Mouse (Mus musculus): ENCODE measurements around the gene Ifngr2. TPM values are rescaled to one million over a fixed set of nuclear protein-coding genes. Genes with fewer than 3 reads are reported as not detected.

The Ifngr2 gene
- polyA plus RNA-seq (2012; ENCODE audit: insufficient read depth, insufficient read length, missing spikeins): 15.4 and 22.0 TPM in 2 replicates

DNA sequence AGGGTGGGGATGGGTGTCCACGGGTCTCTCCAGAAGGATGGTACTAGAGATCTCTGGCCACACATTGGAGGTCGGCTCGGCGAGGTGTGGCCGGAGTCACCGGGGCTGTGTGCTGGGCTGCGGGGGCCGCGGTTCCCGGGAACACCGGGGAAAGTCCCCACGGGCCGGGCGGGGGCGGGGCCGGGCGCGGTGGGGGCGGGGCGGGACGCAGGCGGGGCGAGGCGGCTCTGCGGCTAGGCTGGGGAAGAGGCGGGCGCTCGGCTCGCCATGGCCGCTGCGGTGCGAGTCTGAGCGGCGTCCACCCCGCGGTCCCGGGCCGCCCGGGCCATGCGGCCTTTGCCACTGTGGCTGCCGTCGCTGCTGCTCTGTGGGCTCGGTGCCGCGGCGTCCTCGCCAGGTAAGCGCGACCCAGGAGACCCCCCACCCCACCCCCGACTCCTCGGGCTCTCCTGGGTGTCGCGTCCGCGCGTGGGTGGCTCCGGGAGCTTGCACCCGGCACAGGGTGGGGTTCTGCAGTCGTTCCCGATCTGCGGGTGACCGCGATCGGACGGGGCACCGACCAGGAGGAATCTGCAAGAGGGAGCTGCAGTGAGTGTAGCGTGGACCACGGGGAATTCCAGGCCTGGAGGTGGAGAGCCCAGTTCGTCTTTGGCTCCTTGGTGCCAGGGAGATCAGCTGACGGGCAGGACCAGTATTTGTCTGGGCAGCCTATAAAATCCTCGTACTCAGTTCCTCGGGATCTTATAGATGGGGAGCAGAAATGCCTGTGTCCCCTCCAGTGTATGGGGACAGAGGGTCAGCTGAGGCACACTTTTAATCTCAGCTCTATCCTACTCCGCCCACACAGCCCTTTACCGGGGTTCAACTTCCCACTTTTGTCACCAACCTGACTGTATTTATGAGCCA lies at the start of gene Ifngr2:
Gene Ifngr2 (plus strand): TSS at position 237 of the 906 bp plus-strand sequence.
- H3K4me3 ChIP-seq (ENCODE audit: insufficient read depth, low read depth, low read length): peak within 1 kb of the TSS; percentile 100
- peaks cover 20% of the 10 kb centered on the region for H3K4me1 ChIP-seq (ENCODE audit: control insufficient read depth, insufficient read depth, insufficient read length, low read length)
- peak within 1 kb of the TSS; percentile 85 for H3K27ac ChIP-seq (replicated peaks; ENCODE audit: low read depth, low read length)

DNA sequence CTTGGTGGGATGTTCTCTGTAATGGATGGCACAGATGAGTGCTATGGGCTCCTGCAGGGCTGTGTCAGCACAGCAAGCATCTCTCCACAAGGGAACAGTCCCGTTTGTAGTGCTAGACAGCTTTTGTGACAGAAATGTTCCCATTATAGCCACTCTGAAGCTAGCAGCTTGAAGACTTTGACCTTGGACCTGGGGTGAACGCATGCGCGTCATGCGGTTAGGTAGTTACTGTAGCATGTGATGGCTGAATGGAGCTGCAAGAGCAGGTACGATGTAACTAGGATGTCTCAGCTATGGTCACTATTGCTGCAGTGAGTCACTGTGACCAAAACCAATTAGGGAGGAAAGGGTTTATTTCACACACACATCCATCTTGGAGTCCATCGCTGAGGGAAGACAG lies 48.8 kb upstream of the Ifngr2 start:
- no peaks in the 10 kb centered on the region for H3K4me1 ChIP-seq (ENCODE audit: control insufficient read depth, insufficient read depth, insufficient read length, low read length)
- H3K27ac ChIP-seq (replicated peaks; ENCODE audit: low read depth, low read length): no peak overlapping the region
- no peak overlapping the region for H3K4me3 ChIP-seq (ENCODE audit: insufficient read depth, low read depth, low read length)

DNA sequence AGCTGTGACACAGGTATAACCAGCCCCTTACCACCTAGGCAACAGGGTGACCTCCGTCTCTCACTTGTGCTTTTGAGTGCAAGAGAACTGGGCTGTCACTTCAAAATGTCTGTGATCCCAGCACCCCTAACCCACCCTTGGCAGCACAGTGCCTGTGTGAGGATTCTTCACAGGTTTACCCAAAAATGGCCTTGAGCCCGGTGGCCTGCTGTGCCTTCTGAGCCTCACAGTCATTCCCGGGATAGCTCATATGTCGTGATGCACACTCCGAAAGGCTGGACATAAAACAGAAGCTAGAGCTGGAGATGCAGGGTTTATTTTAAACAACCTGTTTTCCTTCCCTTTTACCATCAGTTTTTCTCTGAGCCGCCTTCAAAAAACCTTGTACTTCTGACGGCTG lies 42.2 kb upstream of the Ifngr2 start:
- no peak overlapping the region for H3K4me3 ChIP-seq (ENCODE audit: insufficient read depth, low read depth, low read length)
- H3K27ac ChIP-seq (replicated peaks; ENCODE audit: low read depth, low read length): no peak overlapping the region
- H3K4me1 ChIP-seq (ENCODE audit: control insufficient read depth, insufficient read depth, insufficient read length, low read length): no peaks in the 10 kb centered on the region

DNA sequence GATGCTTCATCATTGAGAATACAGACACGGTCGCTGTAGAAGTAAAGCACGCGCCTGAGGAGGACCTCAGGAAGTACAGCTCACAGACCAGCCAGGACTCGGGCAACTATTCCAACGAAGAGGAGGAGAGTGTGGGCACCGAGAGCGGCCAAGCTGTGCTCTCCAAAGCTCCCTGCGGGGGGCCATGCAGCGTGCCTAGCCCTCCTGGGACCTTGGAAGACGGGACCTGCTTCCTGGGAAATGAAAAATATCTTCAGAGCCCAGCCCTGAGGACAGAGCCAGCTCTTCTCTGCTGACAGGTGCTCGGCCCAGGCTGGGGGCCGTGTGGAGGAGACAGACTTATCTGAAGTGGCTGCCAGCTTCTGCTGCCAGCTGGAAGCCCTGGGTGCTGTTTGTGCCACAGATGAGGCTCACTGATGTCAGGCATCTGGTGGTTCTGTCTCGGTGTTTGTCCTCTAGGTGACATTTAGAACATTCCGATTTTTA lies 41.7 kb upstream of the Ifngr2 start:
- Histone ChIP-seq H3K4me1 (ENCODE audit: control insufficient read depth, insufficient read depth, insufficient read length, low read length) (no peaks in the 10 kb centered on the region), H3K4me3 (ENCODE audit: insufficient read depth, low read depth, low read length) (no peak overlapping the region), H3K27ac (replicated peaks; ENCODE audit: low read depth, low read length) (no peak overlapping the region)

DNA sequence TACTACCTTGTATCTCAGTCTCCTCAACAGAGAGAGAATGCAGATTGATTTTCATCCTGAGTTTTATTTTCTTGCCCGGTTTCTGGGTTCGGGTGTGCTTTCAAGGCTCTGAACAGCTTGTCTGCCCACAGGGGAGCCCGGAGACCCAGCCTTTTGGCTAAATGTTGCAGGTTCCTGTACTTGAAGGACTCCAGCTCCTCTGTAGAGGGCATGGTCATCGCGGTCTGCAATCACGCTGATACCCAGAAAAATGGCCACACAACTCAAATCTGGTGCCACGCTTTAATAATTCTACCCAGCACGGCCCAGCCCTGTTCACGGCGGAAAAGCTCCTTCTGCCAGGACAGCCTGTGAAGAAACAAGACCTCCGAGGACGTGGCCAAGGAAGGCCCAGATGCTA lies 40.5 kb upstream of the Ifngr2 start:
- H3K4me3 ChIP-seq (ENCODE audit: insufficient read depth, low read depth, low read length): no peak overlapping the region
- H3K4me1 ChIP-seq (ENCODE audit: control insufficient read depth, insufficient read depth, insufficient read length, low read length): no peaks in the 10 kb centered on the region
- H3K27ac ChIP-seq (replicated peaks; ENCODE audit: low read depth, low read length): no peak overlapping the region

DNA sequence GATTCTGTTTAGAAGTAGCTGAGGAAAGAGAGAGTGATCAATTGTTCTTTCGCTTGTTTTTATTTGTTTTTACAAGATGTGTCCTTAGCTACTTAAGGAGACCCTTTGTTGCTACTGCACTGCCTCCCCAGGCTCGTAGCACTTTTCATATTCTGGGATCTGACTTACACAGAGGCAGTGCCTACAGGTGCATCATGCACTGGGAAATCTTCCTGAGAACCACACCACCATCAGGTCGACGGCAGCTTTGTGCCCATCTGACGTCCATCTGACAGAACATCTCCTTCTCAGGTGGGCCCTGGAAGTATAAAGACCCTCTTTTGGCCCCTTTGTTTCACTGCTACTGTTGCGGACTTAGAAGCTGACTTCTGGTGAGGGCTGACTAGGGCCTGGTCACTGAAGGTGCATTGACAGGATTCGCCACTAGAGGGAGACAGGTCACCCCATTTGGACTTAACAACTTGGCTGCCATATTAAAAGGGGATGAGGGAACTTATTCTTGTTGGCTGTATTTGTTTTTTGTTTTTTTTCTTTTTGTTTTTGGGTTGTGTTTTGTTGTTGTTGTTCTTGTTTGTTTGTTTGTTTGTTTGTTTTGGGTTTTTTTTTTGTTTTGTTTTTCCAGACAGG lies 34.6 kb upstream of the Ifngr2 start:
- H3K4me3 ChIP-seq (ENCODE audit: insufficient read depth, low read depth, low read length): no peak overlapping the region
- no peaks in the 10 kb centered on the region for H3K4me1 ChIP-seq (ENCODE audit: control insufficient read depth, insufficient read depth, insufficient read length, low read length)
- H3K27ac ChIP-seq (replicated peaks; ENCODE audit: low read depth, low read length): no peak overlapping the region

DNA sequence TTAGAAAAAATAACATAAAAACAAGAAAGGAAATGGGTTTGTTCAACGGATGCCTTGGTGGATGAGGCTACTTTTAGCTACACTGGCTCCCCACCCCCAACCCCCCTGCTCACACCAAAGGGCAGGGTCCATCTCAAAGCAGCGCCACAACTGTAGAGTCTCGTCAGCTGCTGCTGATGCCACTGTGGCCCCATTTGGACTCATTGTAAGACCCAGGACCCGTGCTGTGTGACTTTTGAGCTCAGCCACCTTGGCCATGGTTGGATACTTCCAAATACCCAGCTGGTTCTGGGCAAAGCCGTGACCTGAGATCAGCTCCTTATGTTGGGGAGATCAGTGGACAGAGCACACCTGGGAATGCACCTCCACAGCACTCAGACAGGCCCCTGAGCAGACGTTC lies 33.8 kb upstream of the Ifngr2 start:
- Histone ChIP-seq H3K4me1 (ENCODE audit: control insufficient read depth, insufficient read depth, insufficient read length, low read length) (no peaks in the 10 kb centered on the region), H3K27ac (replicated peaks; ENCODE audit: low read depth, low read length) (no peak overlapping the region), H3K4me3 (ENCODE audit: insufficient read depth, low read depth, low read length) (no peak overlapping the region)

DNA sequence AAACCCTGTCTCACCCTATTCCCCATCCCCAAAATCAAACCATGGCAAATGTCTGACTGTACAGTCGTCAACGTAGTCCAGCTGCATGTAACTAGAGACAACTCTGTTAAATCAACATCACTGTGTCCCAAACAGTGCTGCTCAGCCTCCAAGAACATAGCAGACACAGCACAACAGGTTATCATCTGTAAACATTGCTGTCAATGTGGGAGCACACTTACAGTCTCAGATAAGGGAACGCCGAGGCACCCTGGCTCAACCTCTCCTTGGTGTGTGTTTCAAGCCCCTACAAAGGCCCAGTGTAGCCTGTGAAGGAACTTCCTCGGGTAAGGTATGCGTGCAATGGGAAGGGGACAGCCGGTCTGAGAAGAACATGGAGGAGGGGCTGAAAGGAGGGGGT lies 29.9 kb upstream of the Ifngr2 start:
- H3K4me3 ChIP-seq (ENCODE audit: insufficient read depth, low read depth, low read length): no peak overlapping the region
- H3K27ac ChIP-seq (replicated peaks; ENCODE audit: low read depth, low read length): no peak overlapping the region
- H3K4me1 ChIP-seq (ENCODE audit: control insufficient read depth, insufficient read depth, insufficient read length, low read length): no peaks in the 10 kb centered on the region

DNA sequence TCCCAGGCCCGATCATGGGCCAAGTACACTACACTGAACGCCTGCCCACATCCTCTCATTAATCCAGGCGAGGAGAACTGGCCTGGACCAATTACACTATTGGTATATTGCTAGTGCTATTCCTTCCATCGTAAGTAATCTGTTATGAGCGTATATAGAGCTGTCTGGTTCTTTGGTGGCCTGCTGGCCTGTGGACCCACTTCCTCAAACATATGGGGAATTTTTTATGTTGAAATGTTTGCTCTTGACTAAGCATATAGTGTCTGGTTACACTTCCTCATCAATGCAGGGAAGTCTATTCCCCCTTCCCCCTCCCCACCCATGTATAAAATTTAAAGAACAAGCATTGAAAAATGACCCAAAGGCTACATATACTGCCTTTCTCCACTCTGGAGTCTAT lies 24.8 kb upstream of the Ifngr2 start:
- no peak overlapping the region for H3K4me3 ChIP-seq (ENCODE audit: insufficient read depth, low read depth, low read length)
- peak overlapping the region; percentile 77 for H3K27ac ChIP-seq (replicated peaks; ENCODE audit: low read depth, low read length)
- no peaks in the 10 kb centered on the region for H3K4me1 ChIP-seq (ENCODE audit: control insufficient read depth, insufficient read depth, insufficient read length, low read length)

DNA sequence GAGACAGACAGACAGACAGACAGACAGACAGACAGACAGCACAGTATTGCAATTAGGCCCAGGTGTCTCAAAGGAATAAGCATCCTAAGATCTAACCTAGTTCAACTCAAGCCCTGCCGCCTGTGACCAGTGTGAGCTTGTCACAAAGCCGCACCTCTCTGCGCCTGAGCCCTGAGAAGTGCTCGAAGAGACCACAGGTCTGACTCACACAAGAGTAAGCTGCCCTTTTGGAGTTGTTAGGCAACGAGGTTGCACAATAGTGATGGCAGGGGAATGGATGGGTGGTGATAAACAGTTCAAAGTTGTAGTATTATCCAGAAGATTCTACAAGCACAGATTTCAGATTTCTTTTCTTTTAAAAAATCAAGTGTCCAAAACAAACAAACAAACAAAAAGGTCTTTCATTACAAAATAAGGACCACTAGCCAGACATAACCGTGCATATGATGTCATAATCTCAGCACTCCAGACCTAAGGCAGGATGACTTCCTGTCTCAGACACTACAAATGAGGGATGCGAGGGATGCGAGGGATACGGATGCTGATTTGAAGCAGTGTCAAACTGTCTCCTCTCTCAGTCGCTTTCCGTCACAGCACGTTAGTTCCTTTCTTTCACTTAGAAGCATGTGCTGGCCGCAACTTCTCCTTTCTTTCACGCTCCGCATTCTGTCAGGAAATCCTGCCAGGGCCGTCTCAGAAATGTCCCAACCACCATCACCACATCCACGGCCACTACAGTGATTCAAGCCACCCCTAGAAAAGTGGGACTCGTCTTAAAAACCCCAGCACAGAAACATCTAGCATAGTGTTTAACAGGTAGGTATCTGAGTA lies 24.2 kb upstream of the Ifngr2 start:
- Histone ChIP-seq H3K27ac (replicated peaks; ENCODE audit: low read depth, low read length) (peak overlapping the region; percentile 70), H3K4me3 (ENCODE audit: insufficient read depth, low read depth, low read length) (no peak overlapping the region)

DNA sequence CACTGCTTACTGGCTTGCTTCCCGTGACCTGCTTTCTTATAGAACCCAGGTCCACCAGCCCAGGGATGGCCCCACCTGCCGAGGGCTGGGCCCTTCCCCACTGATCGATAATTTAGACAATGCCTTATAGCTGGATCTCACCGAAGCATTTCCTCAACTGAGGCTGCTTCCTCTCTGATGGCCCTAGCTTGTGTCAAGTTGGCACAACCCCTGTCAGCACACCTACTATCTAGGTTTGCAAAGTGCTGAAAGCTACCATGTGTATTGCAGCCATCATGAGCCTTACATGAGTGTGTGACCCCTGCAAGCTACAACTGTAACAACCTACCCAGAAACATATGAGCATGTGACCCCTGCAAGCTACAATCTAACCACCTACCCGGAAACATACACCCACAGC lies 22.7 kb upstream of the Ifngr2 start:
- H3K4me3 ChIP-seq (ENCODE audit: insufficient read depth, low read depth, low read length): no peak overlapping the region
- no peak overlapping the region; the same call in 1 of the 2 replicates for H3K27ac ChIP-seq (replicated peaks; ENCODE audit: low read depth, low read length)
- no peaks in the 10 kb centered on the region for H3K4me1 ChIP-seq (ENCODE audit: control insufficient read depth, insufficient read depth, insufficient read length, low read length)

More for the DNA sequence above, 24.2 kb upstream of the Ifngr2 start:
- H3K4me1 ChIP-seq (ENCODE audit: control insufficient read depth, insufficient read depth, insufficient read length, low read length): no peaks in the 10 kb centered on the region

DNA sequence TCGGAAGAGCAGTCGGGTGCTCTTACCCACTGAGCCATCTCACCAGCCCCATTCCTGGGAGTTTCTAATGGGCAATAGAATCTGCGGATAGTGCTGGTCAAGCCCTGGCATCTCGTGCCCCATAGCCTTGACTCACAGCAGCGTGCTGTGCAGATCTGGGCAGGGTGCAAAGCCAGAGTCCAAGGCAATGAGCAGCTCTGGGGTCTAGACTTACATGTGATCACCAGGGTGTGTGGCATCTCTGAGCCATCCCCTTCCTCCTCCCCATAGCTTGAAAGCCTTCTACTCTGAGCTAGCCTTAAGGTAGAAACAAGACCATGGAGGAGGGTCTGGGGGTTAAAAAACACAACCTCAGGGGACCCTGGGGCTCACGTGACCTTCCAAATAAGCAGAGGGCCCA lies 20.6 kb upstream of the Ifngr2 start:
- Histone ChIP-seq H3K4me3 (ENCODE audit: insufficient read depth, low read depth, low read length) (no peak overlapping the region), H3K4me1 (ENCODE audit: control insufficient read depth, insufficient read depth, insufficient read length, low read length) (no peaks in the 10 kb centered on the region), H3K27ac (replicated peaks; ENCODE audit: low read depth, low read length) (no peak overlapping the region)

DNA sequence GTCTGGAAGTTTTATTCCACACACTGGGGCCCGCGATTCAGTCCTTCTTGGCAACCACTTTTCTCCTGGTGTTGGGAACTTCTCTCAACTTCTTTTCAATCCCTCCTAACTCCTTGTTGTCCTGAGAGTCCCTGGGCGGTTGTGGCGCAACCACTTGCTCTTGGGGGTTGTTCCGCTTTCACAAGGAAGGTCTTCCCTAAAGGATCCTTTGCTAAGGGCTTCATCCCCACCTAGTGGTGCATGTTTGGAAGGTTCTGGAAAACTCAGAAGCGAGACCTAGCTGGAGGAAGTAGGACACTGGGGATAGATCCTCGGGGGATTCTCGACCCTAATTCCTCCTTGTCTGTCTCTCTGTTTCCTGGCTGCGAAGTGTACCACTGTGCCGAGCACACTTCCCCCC lies 19.8 kb upstream of the Ifngr2 start:
- Histone ChIP-seq H3K4me3 (ENCODE audit: insufficient read depth, low read depth, low read length) (no peak overlapping the region), H3K4me1 (ENCODE audit: control insufficient read depth, insufficient read depth, insufficient read length, low read length) (no peaks in the 10 kb centered on the region), H3K27ac (replicated peaks; ENCODE audit: low read depth, low read length) (0 out of 2 replicates have a peak overlapping the region, but pooled peaks have one; percentile 3)

DNA sequence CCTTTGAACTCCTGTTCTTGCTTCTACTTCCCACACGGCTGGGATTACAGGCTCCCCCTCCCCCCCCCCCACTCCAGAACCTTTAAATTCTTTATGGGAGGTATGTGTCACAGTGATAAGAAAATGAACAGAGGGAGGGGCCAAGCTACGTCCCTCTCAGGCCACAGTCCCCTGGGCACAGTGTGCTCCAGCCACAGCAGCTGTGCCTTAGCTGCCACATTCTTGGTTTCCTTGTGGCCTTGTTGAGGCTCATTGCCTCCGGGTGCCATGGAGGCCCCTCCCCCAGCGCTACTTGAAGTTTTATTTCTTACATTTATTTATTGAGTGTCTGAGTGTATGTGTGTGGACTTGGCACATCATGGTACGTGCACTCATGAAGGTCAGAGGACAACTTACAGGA lies 19.4 kb upstream of the Ifngr2 start:
- no peak overlapping the region for H3K4me3 ChIP-seq (ENCODE audit: insufficient read depth, low read depth, low read length)
- H3K27ac ChIP-seq (replicated peaks; ENCODE audit: low read depth, low read length): no peak overlapping the region
- H3K4me1 ChIP-seq (ENCODE audit: control insufficient read depth, insufficient read depth, insufficient read length, low read length): no peaks in the 10 kb centered on the region

DNA sequence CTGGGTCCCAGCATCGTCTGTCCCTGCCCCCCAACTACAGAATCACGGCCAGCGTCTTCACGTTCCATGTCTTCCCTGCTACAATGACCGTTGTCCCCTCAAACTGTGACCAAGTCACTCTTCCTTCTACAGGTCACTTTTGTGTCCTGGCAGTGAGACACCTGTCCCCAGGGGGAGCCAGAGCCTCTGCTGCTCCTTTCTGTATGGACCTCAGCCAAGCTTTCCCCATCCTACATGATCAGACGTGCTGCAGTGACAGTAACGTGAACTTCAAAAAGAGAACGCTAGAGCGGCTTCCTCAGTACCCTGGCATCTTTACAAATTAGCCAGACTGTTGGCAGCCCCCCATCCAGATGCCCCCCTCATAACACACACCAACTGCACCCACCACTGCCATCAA lies 18.3 kb upstream of the Ifngr2 start:
- Histone ChIP-seq H3K27ac (replicated peaks; ENCODE audit: low read depth, low read length) (no peak overlapping the region), H3K4me1 (ENCODE audit: control insufficient read depth, insufficient read depth, insufficient read length, low read length) (no peaks in the 10 kb centered on the region), H3K4me3 (ENCODE audit: insufficient read depth, low read depth, low read length) (no peak overlapping the region)

All from brown adipose tissue, adult 24 weeks (tissue).